Mouse (Mus musculus): ENCODE results near the gene St3gal4. TPM values are rescaled to one million over a fixed set of nuclear protein-coding genes. Genes with fewer than 3 reads are reported as not detected.

The St3gal4 gene
- polyA plus RNA-seq, 1 experiment from 2014 or later = 31.0 TPM

DNA sequence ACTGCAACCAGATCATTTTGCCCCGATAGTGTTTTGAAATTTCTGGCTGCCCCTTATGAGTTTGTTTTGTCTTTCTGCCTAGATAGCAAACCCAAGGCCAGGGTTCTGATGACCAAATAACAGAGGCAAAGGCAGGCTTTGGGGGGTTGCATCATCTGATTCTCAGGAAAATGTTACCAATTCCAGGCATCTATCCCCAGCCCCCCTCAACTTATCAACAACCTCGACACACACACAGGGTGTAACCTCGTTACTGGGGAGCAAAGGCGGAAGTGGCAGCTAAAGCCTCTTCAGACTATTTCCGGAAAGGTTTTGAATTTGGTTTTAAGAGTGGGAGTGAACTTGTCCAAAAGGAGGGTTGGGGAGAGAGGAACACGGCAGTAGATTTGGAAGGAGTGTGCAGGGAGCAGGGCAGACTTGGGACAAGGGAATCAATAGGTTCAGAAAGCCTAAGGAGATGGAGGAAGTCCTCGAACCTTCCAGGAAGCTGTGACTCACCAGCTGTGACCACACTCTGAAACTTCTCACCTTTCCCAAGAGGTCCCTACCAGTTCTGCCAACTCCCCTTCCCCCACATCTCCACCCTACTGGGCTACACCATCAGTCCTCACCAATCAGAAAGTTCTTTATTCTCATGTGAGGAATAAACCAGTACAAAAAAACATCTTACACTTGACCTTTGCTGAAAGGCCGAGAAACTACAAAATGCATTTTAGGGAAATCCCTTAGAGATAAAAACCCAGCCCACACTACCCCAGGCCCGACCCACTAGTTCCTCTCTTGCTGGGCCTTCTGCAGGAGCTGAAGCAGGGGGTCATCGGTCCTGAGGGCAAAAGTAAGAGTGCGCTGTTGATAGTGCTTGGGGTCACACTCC is 5.0 kb upstream of the St3gal4 start:
- Histone ChIP-seq H3K9me3 (ENCODE audit: control insufficient read depth, low read length) (no peaks in the 10 kb centered on the region), H3K4me1 (ENCODE audit: control insufficient read depth, insufficient read depth, low read length) (no peaks in the 10 kb centered on the region), H3K36me3 (ENCODE audit: control insufficient read depth, insufficient read depth, low read length) (peaks cover 50% of the 10 kb centered on the region), H3K27ac (replicated peaks; ENCODE audit: low read depth, low read length) (no peak overlapping the region), H3K4me3 (ENCODE audit: low read depth, low read length) (no peak overlapping the region), H3K4me2 (ENCODE audit: low read depth, low read length) (no peak overlapping the region), H3K27me3 (replicated peaks; ENCODE audit: control insufficient read depth, insufficient read depth, low read length) (no peaks in the 10 kb centered on the region), H3K9ac (ENCODE audit: low read depth, low read length) (no peak overlapping the region)
- WGBS = 83% methylated on average over 11 of the region's 11 CpGs
- ATAC-seq (ENCODE audit: low read depth) (no peak), DNase-seq (ENCODE audit: low spot score) (no peak)

DNA sequence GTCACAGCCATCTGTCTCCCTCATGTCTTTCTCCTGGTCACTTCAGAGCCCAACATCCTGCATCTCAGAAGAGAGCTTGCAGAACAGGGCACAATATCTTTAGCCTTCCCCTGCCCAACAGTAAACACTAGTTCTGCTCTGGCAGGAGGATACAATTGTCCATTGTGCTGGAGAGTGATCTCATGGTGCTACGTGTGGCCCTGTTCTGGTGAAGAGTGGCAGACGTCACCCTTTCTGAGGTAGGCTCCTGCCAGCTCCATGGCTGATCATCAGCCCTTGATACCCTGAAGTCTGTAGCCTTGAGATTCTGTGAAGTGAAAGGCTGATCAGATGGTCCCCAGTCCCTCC is 4.4 kb upstream of the St3gal4 start:
- Histone ChIP-seq H3K4me1 (ENCODE audit: control insufficient read depth, insufficient read depth, low read length) (no peaks in the 10 kb centered on the region), H3K36me3 (ENCODE audit: control insufficient read depth, insufficient read depth, low read length) (peaks cover 50% of the 10 kb centered on the region)

DNA sequence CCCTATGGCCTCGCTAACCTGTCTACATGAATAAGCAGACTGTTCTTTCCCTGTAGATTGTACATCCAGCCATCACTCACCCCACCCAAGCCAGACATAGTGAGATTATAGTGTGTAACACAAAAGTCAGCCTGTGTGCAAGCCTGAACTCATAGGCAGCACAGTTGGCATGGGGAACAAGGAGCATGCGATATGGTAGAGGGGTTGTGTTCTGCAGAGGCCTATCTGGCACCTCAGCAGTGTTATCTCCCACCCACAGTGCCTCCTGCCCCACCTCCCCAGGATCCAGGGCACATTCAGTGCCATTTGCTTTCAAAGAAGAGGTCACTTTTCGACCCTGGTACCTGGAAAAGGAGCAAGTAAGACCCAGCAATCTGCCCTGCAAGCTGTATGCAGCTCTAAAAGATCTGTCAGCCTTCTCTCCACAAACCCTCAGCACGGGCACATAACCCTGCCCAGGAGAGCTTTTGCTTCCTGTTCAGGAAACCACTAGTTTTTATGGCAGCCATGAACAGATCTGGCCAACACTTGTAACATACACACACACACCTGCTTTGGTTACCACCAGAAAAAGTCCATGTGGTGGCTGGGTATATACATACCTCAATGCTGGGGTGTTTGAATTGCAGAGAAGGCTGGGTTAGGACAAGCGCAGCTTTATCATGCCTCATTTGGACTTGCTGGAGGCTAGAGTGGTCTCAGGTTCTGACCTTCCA is 3.6 kb upstream of the St3gal4 start:
- Histone ChIP-seq H3K9me3 (ENCODE audit: control insufficient read depth, low read length) (no peaks in the 10 kb centered on the region), H3K4me2 (ENCODE audit: low read depth, low read length) (no peak overlapping the region), H3K27ac (replicated peaks; ENCODE audit: low read depth, low read length) (no peak overlapping the region), H3K4me3 (ENCODE audit: low read depth, low read length) (no peak overlapping the region), H3K36me3 (ENCODE audit: control insufficient read depth, insufficient read depth, low read length) (peaks cover 48% of the 10 kb centered on the region), H3K27me3 (replicated peaks; ENCODE audit: control insufficient read depth, insufficient read depth, low read length) (no peaks in the 10 kb centered on the region), H3K9ac (ENCODE audit: low read depth, low read length) (no peak overlapping the region), H3K4me1 (ENCODE audit: control insufficient read depth, insufficient read depth, low read length) (peaks cover 4% of the 10 kb centered on the region; the same call in 1 of the 2 replicates)
- ATAC-seq (ENCODE audit: low read depth) = no peak
- no peak for DNase-seq (ENCODE audit: low spot score)
- 74% methylated on average over 5 of the region's 5 CpGs for WGBS

More for the DNA sequence above, 4.4 kb upstream of the St3gal4 start:
- no peak for ATAC-seq (ENCODE audit: low read depth)
- 50% methylated on average over 2 of the region's 2 CpGs for WGBS
- no peak overlapping the region for H3K4me3 ChIP-seq (ENCODE audit: low read depth, low read length)
- no peak for DNase-seq (ENCODE audit: low spot score)
- H3K9ac ChIP-seq (ENCODE audit: low read depth, low read length) = no peak overlapping the region
- no peaks in the 10 kb centered on the region for H3K27me3 ChIP-seq (replicated peaks; ENCODE audit: control insufficient read depth, insufficient read depth, low read length)
- H3K27ac ChIP-seq (replicated peaks; ENCODE audit: low read depth, low read length) = no peak overlapping the region
- no peak overlapping the region for H3K4me2 ChIP-seq (ENCODE audit: low read depth, low read length)
- no peaks in the 10 kb centered on the region for H3K9me3 ChIP-seq (ENCODE audit: control insufficient read depth, low read length)

DNA sequence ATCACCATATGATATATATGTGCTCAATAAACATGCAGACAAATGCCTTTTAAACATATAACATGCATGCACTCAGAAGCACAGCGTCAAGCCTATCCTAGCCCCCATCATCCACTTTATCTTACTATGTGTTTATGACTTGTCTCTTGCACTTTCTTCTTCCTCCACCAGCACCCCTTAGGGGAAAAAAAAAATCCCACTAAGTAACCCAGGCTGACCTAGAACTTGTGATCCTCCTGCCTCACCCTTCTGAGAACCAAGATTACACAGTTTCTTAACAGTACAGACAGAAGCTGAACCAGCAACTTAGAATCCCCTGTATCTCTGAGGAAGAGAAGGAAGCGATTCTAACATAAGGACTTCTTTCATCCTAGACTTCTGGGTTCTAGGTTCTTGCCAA is 505 bp downstream of the St3gal4 start:
- no peak overlapping the region for H3K9ac ChIP-seq (ENCODE audit: low read depth, low read length)
- no peak overlapping the region for H3K4me2 ChIP-seq (ENCODE audit: low read depth, low read length)
- WGBS = 87% methylated on average over 2 of the region's 2 CpGs
- no peak overlapping the region for H3K27ac ChIP-seq (replicated peaks; ENCODE audit: low read depth, low read length)
- no peak for ATAC-seq (ENCODE audit: low read depth)
- no peak overlapping the region for H3K4me3 ChIP-seq (ENCODE audit: low read depth, low read length)
- no peaks in the 10 kb centered on the region for H3K27me3 ChIP-seq (replicated peaks; ENCODE audit: control insufficient read depth, insufficient read depth, low read length)
- no peak for DNase-seq (ENCODE audit: low spot score)
- H3K4me1 ChIP-seq (ENCODE audit: control insufficient read depth, insufficient read depth, low read length) = peaks cover 26% of the 10 kb centered on the region
- no peaks in the 10 kb centered on the region for H3K9me3 ChIP-seq (ENCODE audit: control insufficient read depth, low read length)
- H3K36me3 ChIP-seq (ENCODE audit: control insufficient read depth, insufficient read depth, low read length) = peaks cover 12% of the 10 kb centered on the region

DNA sequence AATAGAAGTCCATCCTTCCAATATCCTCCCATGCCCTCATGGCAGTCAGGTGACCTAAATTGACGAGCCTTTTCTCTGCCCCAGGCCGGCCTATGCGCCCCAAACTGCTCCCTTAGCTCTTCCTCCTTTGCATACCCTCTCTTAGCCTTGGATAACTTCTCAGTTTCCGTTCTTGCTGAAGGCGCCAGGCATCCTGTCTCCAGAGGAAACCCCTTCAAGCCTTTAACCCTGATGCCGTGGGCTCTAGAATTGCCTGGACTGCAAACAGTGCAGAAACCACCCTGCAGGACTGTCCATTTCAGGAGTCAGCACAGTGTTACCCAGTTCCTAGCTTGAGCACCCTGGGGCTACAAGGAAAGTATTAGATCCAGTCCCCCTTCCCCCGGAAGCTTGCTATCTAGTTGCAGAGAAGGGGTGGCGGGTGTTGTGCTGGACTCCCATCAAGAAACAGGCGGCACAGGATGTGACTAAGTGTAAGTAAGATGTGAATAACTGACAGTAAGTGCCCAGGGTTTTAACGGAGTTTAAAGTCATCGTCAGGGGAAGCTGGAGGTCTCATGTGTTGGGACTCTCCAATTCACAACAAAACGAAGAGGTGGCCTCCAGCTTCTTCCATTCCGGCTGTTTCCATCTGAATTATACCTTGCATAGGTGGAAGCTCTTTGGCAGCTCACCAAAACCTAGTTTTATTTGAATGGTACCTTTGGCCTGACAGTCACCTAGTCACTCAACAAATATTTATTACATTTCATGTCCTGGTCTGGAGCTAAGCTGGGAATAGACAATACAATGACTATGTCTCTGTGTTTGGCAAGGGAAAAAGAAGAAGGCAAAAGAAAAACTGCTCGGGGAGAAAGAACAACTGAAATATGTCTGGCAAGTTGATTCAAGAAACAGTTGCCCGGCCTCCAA is 1.4 kb downstream of the St3gal4 start:
- peak; percentile 48 for DNase-seq (ENCODE audit: low spot score)
- H3K36me3 ChIP-seq (ENCODE audit: control insufficient read depth, insufficient read depth, low read length) = peaks cover 12% of the 10 kb centered on the region
- H3K9me3 ChIP-seq (ENCODE audit: control insufficient read depth, low read length) = no peaks in the 10 kb centered on the region
- H3K9ac ChIP-seq (ENCODE audit: low read depth, low read length) = peak overlapping the region; percentile 91
- peak overlapping the region; percentile 92 for H3K27ac ChIP-seq (replicated peaks; ENCODE audit: low read depth, low read length)
- H3K4me3 ChIP-seq (ENCODE audit: low read depth, low read length) = peak overlapping the region; percentile 77
- peak overlapping the region; percentile 86 for H3K4me2 ChIP-seq (ENCODE audit: low read depth, low read length)
- H3K4me1 ChIP-seq (ENCODE audit: control insufficient read depth, insufficient read depth, low read length) = peaks cover 33% of the 10 kb centered on the region
- 21% methylated on average over 15 of the region's 15 CpGs for WGBS
- H3K27me3 ChIP-seq (replicated peaks; ENCODE audit: control insufficient read depth, insufficient read depth, low read length) = no peaks in the 10 kb centered on the region
- no peak for ATAC-seq (ENCODE audit: low read depth)

DNA sequence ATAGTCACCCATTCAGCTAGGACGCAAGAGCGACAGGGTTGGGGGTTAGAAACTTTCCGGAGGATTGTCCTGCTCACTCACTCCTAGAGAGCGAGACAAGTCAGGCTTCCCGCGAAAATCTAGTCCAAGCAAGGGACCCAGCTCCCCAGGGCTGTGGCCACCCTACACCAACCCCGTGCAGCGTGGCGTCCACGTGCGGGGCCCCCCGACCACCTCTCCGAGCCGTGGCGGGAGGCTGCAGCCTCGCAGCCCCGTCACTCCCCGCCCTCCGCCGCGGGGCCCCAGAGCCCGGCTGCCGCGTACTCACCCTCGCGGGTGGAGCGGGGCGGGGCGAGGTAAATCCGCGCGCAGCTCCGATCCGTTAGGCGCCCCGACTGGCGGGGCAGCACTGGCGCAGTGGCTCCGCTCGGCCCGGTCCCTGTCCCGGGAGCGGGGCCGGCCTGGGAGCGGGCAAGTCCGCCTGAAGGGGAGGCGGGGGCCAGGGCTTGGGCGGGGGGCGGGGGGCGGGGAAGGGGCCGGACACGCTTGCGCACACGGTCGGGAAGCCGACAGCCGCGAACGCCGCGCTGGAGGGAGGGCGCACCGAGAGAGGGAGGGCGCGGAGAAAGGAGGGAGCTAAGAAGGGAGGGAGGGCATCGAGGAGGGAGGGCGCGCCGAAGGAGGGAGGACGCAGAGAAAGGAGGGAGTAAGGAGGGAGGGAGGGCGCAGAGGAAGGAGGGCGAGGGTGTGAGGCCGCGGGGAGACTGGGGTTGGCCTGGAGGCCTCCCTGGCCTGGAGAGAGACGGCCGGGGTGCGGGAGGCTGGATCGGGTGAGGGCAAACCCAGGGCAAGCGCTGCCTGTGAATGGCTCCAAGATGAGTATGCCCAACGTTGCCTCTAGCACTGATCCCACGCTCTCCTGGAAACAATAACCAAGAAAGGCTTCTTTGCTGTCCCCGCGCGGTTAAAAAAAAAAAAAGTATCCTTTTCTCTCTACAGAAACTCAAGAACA is 2.4 kb downstream of the St3gal4 start:
- peak overlapping the region; percentile 91 for H3K9ac ChIP-seq (ENCODE audit: low read depth, low read length)
- ATAC-seq (ENCODE audit: low read depth) = peak; percentile 88
- peaks cover 8% of the 10 kb centered on the region; the same call in 1 of the 2 replicates for H3K36me3 ChIP-seq (ENCODE audit: control insufficient read depth, insufficient read depth, low read length)
- peak overlapping the region; percentile 86 for H3K4me2 ChIP-seq (ENCODE audit: low read depth, low read length)
- under 1% methylated on average over 57 of the region's 84 CpGs for WGBS
- H3K9me3 ChIP-seq (ENCODE audit: control insufficient read depth, low read length) = no peaks in the 10 kb centered on the region
- peak; percentile 93 for DNase-seq (ENCODE audit: low spot score)
- peaks cover 42% of the 10 kb centered on the region for H3K4me1 ChIP-seq (ENCODE audit: control insufficient read depth, insufficient read depth, low read length)
- H3K27ac ChIP-seq (replicated peaks; ENCODE audit: low read depth, low read length) = peak overlapping the region; percentile 92
- H3K4me3 ChIP-seq (ENCODE audit: low read depth, low read length) = peak overlapping the region; percentile 77
- no peaks in the 10 kb centered on the region for H3K27me3 ChIP-seq (replicated peaks; ENCODE audit: control insufficient read depth, insufficient read depth, low read length)

DNA sequence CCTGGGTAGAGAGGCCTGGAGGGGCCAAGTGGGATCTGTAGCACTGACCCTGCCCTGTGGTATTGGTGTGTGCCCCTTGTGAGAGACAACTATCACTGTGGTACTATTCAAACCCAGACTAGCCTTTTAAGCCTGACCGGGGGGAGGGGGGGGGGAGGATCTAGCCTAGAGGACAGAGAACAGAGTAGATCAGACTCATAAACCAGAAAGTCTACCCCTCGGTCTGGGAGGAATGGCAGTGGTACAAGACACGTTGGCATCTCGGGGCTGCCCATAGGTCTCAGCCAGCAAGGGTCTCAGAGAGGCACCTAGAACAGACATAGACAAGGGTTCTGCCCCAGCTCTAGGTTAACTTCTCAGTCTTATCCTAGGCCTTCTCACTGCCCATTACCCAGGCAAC is 3.3 kb downstream of the St3gal4 start:
- ATAC-seq (ENCODE audit: low read depth) = no peak
- Histone ChIP-seq H3K27me3 (replicated peaks; ENCODE audit: control insufficient read depth, insufficient read depth, low read length) (no peaks in the 10 kb centered on the region), H3K4me1 (ENCODE audit: control insufficient read depth, insufficient read depth, low read length) (peaks cover 51% of the 10 kb centered on the region), H3K9ac (ENCODE audit: low read depth, low read length) (peak overlapping the region; percentile 91), H3K4me3 (ENCODE audit: low read depth, low read length) (peak overlapping the region; percentile 77), H3K9me3 (ENCODE audit: control insufficient read depth, low read length) (no peaks in the 10 kb centered on the region), H3K27ac (replicated peaks; ENCODE audit: low read depth, low read length) (peak overlapping the region; percentile 92), H3K4me2 (ENCODE audit: low read depth, low read length) (peak overlapping the region; percentile 86), H3K36me3 (ENCODE audit: control insufficient read depth, insufficient read depth, low read length) (peaks cover 8% of the 10 kb centered on the region; the same call in 1 of the 2 replicates)
- WGBS = 37% methylated on average over 4 of the region's 4 CpGs
- DNase-seq (ENCODE audit: low spot score) = no peak

Data from embryonic facial prominence, embryonic 14.5 days (tissue).